Mouse (Mus musculus) frontal cortex, postnatal 14 days (tissue): Measurements from ENCODE around the gene Mrps2.

Source experiments
- DNase-seq, 2 experiments: peaks; one replicate each; pipeline ENCODE4 v3.0.0; 2022; ENCODE audit warnings: low spot score in 2 of 2

The Mrps2 gene

DNA sequence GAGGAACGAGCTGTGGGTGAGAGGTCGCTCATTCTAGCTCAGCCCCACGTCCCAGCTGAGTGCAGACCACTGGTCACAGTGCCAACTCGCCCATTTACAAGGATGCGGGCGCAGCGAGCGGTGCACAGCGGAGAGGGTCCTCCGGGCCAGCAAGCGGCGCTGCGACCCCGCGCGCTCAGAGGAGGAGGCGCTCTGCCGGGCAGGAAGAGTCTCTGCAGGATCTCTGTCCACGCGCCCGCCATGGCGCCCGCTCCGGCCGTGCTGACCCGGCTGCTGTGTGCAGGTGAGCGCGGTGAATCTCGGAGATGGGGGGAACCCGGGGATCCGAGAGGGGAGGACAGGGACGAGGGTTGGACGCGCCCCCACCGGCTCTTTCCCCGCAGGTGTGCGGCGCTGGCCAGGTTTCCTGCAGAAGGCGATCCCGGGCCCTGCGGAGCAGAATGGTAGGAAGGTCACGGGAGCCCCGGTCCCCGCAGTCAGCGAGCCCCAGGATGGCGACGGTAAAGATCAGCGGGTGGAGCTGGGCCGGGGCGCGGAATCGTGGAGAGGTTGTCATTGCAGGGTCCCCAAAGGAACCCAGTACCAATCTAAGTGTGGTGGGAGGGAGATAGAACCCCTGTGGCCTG is at the start of gene Mrps2:
Gene Mrps2, plus strand, starts transcription at position 207 of the 626 bp plus-strand sequence.
- peak; percentile 69 to 78 for DNase-seq

DNA sequence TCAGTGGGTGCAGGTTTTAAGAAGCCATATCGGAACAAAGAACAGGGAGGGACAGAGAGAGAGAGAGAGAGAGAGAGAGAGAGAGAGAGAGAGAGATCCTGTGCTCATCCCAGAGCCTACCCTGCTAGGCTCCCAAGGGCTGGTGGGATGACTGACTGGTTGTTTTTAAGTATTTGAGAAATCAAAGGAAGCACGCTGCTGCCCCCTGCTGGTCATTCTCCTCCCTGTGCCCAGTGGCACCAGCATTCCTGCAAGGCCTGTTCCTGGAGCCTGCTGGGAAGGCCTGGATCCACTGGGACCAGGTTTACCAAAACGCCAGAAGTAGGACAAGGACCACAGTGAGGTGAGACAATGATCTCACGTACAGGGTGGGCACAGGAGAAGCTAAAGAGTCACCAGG is 48.0 kb upstream of the Mrps2 start:
- DNase-seq, result peak; percentile 82 to 95

- no peak for DNase-seq
Observed at GRCm38 (mm10) chr2:28423167-28423566, 44.7 kb upstream of the Mrps2 start.

DNA sequence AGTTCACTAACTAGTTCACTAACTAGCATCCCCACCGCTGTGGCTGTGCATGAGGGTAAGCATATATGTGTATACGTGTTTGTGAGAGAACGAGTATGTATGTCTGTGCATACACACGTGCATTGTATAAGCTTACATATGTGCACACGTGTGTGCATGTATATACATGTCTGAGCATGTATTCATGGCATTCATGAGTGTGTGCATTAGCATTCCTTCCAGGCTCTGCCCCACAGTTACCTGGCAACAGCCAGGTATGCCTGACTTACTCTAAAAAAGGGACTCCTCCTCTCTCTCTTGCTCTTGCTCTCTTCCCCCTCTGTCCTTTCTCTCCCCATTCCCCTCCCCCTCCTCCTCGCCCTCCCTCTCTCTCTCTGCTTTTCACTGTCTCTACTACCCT is 40.6 kb upstream of the Mrps2 start:
- DNase-seq, result no peak

- DNase-seq, result no peak
Observed at GRCm38 (mm10) chr2:28430846-28431245, 37.0 kb upstream of the Mrps2 start.

DNA sequence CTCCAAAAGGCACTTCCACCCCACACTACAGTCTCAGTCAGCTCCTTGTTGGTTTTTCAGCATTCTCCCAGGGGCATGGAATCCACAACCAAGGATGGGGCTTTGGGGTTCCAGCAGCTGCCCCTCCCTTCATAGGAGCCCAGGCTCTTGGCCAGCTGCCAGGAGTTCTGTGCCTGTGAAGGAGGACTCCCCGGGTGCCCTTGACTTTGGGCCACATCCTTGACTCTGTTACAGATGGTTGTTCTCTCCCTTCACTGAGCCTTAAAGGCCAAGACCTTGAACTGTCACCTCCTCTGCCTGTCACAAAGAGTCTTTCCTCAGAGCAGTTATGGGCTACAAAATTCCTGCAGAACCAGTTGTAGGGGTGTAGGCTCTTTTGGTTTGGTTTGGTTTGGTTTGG is 35.1 kb upstream of the Mrps2 start:
- no peak for DNase-seq

GRCm38 (mm10) chr2:28433512-28433911 is 34.4 kb upstream of the Mrps2 start:
- DNase-seq, result no peak

GRCm38 (mm10) chr2:28435401-28435800 is 32.5 kb upstream of the Mrps2 start:
- DNase-seq, result no peak

DNA sequence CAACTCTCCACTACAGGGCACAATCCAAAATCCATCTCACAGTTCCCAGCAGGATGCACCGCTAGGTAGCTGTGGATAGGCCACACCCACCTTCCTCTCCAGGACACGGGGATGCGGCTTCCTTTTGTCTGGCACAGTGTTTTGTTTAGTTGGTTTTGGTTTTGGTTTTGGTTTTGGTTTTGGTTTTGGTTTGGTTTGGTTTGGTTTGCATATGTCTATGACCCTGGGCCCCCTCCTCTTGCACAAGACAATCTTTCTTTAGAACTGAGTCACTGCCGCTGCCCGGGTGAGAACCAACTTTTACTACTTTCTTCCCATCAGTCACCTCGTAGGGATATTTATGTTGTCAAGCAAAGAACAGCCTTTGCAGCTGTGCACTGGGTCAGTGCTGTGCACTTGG is 27.0 kb upstream of the Mrps2 start:
- no peak for DNase-seq

GRCm38 (mm10) chr2:28445082-28445481 is 22.8 kb upstream of the Mrps2 start:
- no peak for DNase-seq

DNA sequence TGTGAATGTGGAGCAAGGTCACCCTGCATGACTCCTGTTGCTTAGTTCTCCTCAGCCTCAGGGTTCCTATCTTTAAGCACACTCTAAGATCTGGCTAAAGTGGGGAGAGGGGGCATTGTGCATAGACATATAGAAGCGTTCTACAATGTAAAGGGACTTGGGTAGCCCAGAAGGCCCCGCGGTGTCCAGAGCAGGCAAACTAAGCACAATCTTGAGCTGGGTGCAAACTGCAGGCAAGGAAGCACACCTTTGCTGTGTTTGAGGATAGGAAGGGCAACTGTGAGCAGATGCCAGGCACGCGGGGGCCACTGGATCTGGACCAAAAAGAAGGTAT is 21.7 kb upstream of the Mrps2 start:
- DNase-seq, result no peak

DNA sequence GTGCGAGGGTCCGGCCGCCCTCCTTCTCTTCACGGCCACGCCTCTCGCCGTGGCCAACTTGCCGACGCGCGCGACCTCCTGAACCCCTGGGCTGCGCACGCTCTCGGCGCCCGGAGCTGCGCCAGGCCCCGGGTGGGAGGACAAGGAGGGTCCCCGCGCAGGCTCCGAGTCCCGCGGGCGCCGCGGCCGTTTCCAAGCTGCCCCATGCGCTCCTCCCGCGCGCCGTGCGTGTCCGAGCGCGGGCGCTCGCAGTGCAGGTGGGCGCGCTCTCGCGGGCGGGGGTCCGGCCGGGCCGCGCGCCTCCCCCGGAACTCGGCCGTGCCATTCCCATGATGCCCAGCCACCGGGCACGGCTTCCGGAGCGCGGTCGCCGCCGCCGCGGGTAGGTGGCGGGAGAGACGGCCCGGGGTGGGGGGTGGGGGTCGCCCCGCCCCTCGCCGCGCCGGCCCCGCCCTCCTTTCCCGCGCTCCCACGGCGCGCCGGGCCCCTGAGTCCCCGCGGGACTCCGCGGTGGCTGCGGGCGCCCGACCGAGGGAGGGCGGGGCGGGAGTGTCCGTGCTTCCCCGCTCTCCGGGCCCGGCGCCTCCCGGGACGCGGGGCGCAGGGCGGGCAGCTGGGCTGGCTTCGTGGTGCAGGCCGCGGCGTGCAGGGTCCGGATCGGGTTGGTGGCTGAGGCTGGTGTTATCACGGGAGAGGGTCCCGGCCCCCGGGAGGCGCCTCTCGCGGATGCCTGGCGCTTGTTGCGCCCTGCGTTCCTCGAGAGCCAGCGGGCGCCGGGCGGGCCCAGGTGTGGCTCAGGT is 21.2 kb upstream of the Mrps2 start, which contains the start of gene Ppp1r26:
Gene Ppp1r26, plus strand, starts transcription at position 286 of the 800 bp plus-strand sequence.
- peak in 1 of 2 experiments; percentile 32 for DNase-seq

- no peak for DNase-seq
Observed at GRCm38 (mm10) chr2:28447315-28447670, 20.6 kb upstream of the Mrps2 start.

DNA sequence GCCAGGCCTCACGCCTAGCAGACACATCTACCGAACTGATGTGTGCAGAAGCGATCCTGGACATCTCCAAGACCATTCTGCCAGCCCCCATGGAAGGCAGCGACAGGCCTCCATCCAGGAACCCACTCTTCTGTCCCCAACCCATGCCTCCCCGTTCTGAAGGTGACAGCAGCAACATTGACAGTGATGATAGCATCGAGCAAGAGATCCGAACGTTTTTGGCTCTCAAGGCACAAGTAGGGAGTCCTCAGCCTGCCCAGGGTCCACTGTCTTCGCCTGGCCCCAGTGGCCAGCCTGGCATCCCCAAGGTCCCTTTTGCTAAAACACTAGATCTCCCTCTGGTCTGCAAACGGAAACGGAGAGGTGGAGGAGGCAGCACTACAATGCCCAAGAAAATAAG is 16.2 kb upstream of the Mrps2 start:
- no peak for DNase-seq

- DNase-seq, result no peak
Observed at GRCm38 (mm10) chr2:28453539-28453938, 14.3 kb upstream of the Mrps2 start.

- DNase-seq, result no peak
Observed at GRCm38 (mm10) chr2:28456616-28457015, 11.2 kb upstream of the Mrps2 start.

DNA sequence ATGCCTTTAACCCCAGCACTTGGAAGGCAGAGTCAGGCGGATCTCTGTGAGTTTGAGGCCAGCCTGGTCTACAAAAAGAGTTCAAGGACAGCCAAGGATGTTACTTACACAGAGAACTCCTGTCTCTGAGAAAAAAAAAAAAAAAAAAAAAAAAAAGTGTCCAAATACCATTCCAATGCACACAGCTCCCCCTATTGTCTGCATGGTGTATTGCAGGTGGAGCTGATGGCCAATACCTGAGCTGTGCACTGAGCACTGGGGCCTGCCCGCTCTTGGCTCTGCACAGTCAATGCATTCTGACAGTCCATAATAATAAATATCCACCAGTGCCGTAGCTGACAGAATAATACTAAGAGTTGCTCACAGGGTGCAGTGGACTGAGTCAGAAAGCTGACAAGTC is 3.9 kb upstream of the Mrps2 start:
- peak in 1 of 2 experiments; percentile 48 for DNase-seq

GRCm38 (mm10) chr2:28464919-28465318 is 2.9 kb upstream of the Mrps2 start:
- DNase-seq, result no peak

DNA sequence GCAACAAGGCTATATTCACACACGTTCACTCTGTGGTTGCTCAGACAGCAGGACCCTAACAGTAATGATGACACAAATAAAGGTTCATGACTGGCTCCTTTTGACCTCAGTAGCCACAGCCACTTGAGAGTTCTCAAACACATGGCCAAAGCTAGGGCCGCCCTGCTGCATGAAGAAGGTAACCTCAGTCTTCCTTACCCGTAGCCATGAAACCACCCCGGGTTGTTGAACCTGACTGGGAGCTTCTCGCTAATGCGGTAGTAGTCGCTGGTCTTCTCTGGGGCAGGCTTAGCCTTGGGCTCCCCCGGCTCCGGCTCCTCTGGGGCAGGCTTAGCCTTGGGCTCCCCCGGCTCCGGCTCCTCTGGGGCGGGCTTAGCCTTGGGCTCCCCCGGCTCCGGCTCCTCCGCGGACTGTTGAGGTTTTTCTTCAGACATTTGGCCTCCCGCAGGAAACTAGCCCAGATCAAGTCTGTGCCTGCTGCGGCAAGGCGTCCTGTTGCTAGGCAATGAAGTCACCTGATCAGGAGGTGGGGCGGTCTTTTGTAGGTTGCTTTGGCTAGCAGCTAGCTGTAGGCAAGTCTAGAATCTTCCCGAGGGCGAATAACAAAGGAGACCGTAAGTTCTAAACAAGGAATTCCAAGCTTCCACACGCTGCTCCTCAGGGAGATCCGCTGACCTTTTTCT is 1.9 kb upstream of the Mrps2 start, which contains the start of gene 1700007K13Rik:
Gene 1700007K13Rik, minus strand, starts transcription at position 497 of the 683 bp plus-strand sequence.
- DNase-seq, result peak; percentile 49 to 54

DNA sequence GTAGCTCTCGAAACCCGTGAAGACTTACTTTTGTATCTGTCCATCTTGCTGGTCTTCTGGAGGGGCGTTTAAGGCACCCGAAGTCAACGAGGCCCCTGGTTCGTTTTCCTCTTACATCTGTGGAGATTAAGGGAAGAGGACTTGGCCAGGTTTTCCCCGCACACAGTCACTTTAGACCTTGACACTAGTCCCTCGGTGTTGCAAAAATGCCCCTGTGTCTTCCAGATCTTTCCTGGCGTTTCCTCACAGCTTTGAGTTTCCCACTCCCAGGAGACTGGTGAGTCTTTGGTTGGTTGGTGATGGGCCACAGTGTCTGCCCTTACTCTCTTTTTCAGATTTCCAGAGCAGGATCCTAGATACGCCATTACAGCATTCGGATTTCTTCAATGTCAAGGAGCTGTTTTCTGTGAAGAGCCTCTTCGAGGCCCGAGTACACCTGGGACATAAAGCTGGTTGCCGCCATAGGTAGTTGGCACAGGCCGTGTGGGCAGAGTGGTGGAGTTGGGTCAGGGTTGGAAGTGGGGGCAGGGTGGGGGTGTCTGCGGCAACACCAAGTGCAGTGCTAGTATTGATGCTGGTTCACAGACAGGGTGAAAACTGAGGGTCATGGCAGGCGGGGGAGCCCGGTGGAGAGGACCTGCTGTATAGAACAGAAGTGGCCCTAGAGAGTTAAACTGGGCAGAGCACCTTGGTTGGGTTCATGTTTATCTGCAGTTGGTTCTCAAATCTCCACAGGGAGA is 790 bp downstream of the Mrps2 start:
- DNase-seq, result no peak

- DNase-seq, result no peak
Observed at GRCm38 (mm10) chr2:28469461-28469860, 1.6 kb downstream of the Mrps2 start.

GRCm38 (mm10) chr2:28470591-28470990 is 2.7 kb downstream of the Mrps2 start:
- no peak for DNase-seq
